Mouse (Mus musculus): ENCODE results near the gene Cers2.

- TF ChIP-seq CTCF (IDR thresholded peaks at IDR 0.05; ENCODE audit: low read depth): no peak
- TF ChIP-seq EP300 (IDR thresholded peaks at IDR 0.05; ENCODE audit: low read depth): no peak
These were observed 4.1 kb upstream of the Cers2 start for GRCm38 (mm10) chr3:95310496-95310895.
